Mouse (Mus musculus) CH12.LX (cell line): ENCODE data around the gene Tmem165. TPM values are rescaled to one million over a fixed set of nuclear protein-coding genes. Genes with fewer than 3 reads are reported as not detected.

Experiments
- DNase-seq: peaks from one replicate; pipeline ENCODE4 v3.0.0-alpha.2; 2013; ENCODE audit errors: extremely low read depth
- H3K27ac ChIP-seq: 2 replicates; pipeline ENCODE4 v1.5.1; 2012; ENCODE audit warnings: low read depth, mild to moderate bottlenecking, control low read depth, moderate library complexity; ENCODE audit not compliant: insufficient read depth
- H3K27me3 ChIP-seq: replicated peaks from 2 replicates; pipeline ENCODE3; 2012; ENCODE audit warnings: inconsistent platforms
- H3K36me3 ChIP-seq, 2 experiments: replicated peaks in 1 of 2; 2 replicates each; pipeline versions ENCODE3 to v1.6.1; 2012; ENCODE audit warnings: inconsistent platforms in 1 of 2, low read length in 1 of 2, mild to moderate bottlenecking in 1 of 2, mixed read lengths in 1 of 2, moderate library complexity in 1 of 2; ENCODE audit not compliant: control insufficient read depth in 1 of 2, insufficient read depth in 1 of 2
- H3K4me1 ChIP-seq, 2 experiments: 2 replicates each; pipeline ENCODE4 v1.6.1; 2012; ENCODE audit warnings: inconsistent platforms in 1 of 2, moderate library complexity in 1 of 2; ENCODE audit not compliant: insufficient read depth in 2 of 2, control insufficient read depth in 1 of 2
- H3K4me2 ChIP-seq: 2 replicates; pipeline ENCODE4 v1.6.1; 2012; ENCODE audit warnings: low read depth, mild to moderate bottlenecking, control low read depth; ENCODE audit not compliant: poor library complexity, insufficient read depth, severe bottlenecking
- H3K4me3 ChIP-seq, 3 experiments: fragments of 150-350 bp in 1 of 3; sonication (generic) in 1 of 3; replicated peaks in 1 of 3; 2 replicates each; pipeline versions ENCODE3 to v1.5.1; 2011 to 2012; ENCODE audit warnings: low read depth in 2 of 3, low read length in 2 of 3, mild to moderate bottlenecking in 2 of 3, moderate library complexity in 2 of 3, control low read depth in 1 of 3, improper control_type of control experiment in 1 of 3, inconsistent platforms in 1 of 3, mixed read lengths in 1 of 3; ENCODE audit not compliant: poor library complexity in 1 of 3
- H3K79me2 ChIP-seq: replicated peaks from 2 replicates; pipeline ENCODE4 v1.6.1; 2012; ENCODE audit warnings: mild to moderate bottlenecking, moderate library complexity; ENCODE audit not compliant: control insufficient read depth, poor library complexity, insufficient read depth, severe bottlenecking; ENCODE audit errors: extremely low read depth
- H3K9ac ChIP-seq: 2 replicates; pipeline ENCODE4 v1.6.1; 2012; ENCODE audit warnings: low read depth, mild to moderate bottlenecking, control low read depth, moderate library complexity; ENCODE audit not compliant: insufficient read depth
- H3K9me3 ChIP-seq: replicated peaks from 2 replicates; pipeline ENCODE3; 2012; ENCODE audit warnings: low read length, inconsistent platforms, mixed read lengths
- BHLHE40 ChIP-seq: IDR thresholded peaks from 2 replicates; pipeline ENCODE4 v1.6.1; 2011; ENCODE audit warnings: mild to moderate bottlenecking, low read depth, low read length, improper control_type of control experiment
- CHD2 ChIP-seq: IDR thresholded peaks from 2 replicates; pipeline ENCODE4 v1.6.1; 2011; ENCODE audit warnings: low read length, improper control_type of control experiment
- EP300 ChIP-seq: IDR thresholded peaks from 2 replicates; pipeline ENCODE4 v1.6.1; 2011; ENCODE audit warnings: low read length, improper control_type of control experiment
- HCFC1 ChIP-seq: IDR thresholded peaks from 2 replicates; pipeline ENCODE4 v1.6.1; 2012; ENCODE audit warnings: low read depth, mild to moderate bottlenecking, inconsistent platforms, low read length, improper control_type of control experiment
- IRF4 ChIP-seq: IDR thresholded peaks from 2 replicates; pipeline ENCODE4 v1.6.1; 2014; ENCODE audit warnings: low read depth, mild to moderate bottlenecking, inconsistent platforms, low read length, improper control_type of control experiment
- JUN ChIP-seq: IDR thresholded peaks from 2 replicates; pipeline ENCODE4 v1.6.1; 2011; ENCODE audit warnings: low read depth, mild to moderate bottlenecking, low read length, improper control_type of control experiment, moderate library complexity; ENCODE audit not compliant: insufficient read depth
- MAFK ChIP-seq: IDR thresholded peaks from 2 replicates; pipeline ENCODE4 v1.6.1; 2011; ENCODE audit warnings: low read length, improper control_type of control experiment; ENCODE audit not compliant: insufficient replicate concordance
- MAZ ChIP-seq: IDR thresholded peaks from 2 replicates; pipeline ENCODE4 v1.6.1; 2012; ENCODE audit warnings: low read depth, mild to moderate bottlenecking, inconsistent platforms, low read length, improper control_type of control experiment, moderate library complexity
- MEF2A ChIP-seq: IDR thresholded peaks from 2 replicates; pipeline ENCODE4 v1.6.1; 2014; ENCODE audit warnings: low read depth, mild to moderate bottlenecking, inconsistent platforms, low read length, improper control_type of control experiment, borderline replicate concordance
- MYC ChIP-seq: IDR thresholded peaks from 2 replicates; pipeline ENCODE4 v1.6.1; 2011; ENCODE audit warnings: low read depth, mild to moderate bottlenecking, improper control_type of control experiment, low read length
- NELFE ChIP-seq: IDR thresholded peaks from 2 replicates; pipeline ENCODE4 v1.6.1; 2011; ENCODE audit warnings: low read depth, low read length, improper control_type of control experiment
- PAX5 ChIP-seq: IDR thresholded peaks from 2 replicates; pipeline ENCODE4 v1.6.1; 2012; ENCODE audit warnings: low read length, inconsistent platforms, mixed read lengths
- POLR2A ChIP-seq: IDR thresholded peaks from 2 replicates; pipeline ENCODE4 v1.6.1; 2011; ENCODE audit warnings: low read depth, mild to moderate bottlenecking, improper control_type of control experiment, low read length
- RAD21 ChIP-seq: IDR thresholded peaks from 2 replicates; pipeline ENCODE4 v1.6.1; 2011; ENCODE audit warnings: low read depth, mild to moderate bottlenecking, low read length, improper control_type of control experiment, moderate library complexity
- SIN3A ChIP-seq: IDR thresholded peaks from 2 replicates; pipeline ENCODE4 v1.6.1; 2012; ENCODE audit warnings: low read length, improper control_type of control experiment, inconsistent platforms
- SMC3 ChIP-seq: IDR thresholded peaks from 2 replicates; pipeline ENCODE4 v1.6.1; 2011; ENCODE audit warnings: low read depth, low read length, improper control_type of control experiment
- TBP ChIP-seq: conservative IDR thresholded peaks from 2 replicates; pipeline ENCODE4 v1.6.1; 2011; ENCODE audit warnings: low read depth, low read length, improper control_type of control experiment
- UBTF ChIP-seq: IDR thresholded peaks from 2 replicates; pipeline ENCODE4 v1.6.1; 2012; ENCODE audit warnings: low read depth, mild to moderate bottlenecking, inconsistent platforms, low read length, improper control_type of control experiment, moderate library complexity
- USF1 ChIP-seq: IDR thresholded peaks from 2 replicates; pipeline ENCODE4 v1.6.1; 2014; ENCODE audit warnings: low read depth, mild to moderate bottlenecking, inconsistent platforms, low read length, improper control_type of control experiment
- dilution Hi-C: fragments of 300-500 bp; cut with MboI; formaldehyde crosslinking; loops from 2 replicates; pipeline ENCODE4 v1.14.3; 2020; ENCODE audit warnings: low sequenced_read_pairs; ENCODE audit not compliant: extremely low pct_unique_long_range_greater_than_20kb, extremely low pct_ligation_motif_present
- in situ Hi-C: fragments of 300-500 bp; cut with MboI; formaldehyde crosslinking; loops from 3 replicates; pipeline ENCODE4 v1.14.3; 2019; ENCODE audit warnings: low sequenced_read_pairs, low pct_ligation_motif_present, low pct_unique_long_range_greater_than_20kb, mixed read lengths
- polyA plus RNA-seq: library from polyadenylated mRNA; unstranded; fragments of >175 nt; gene quantifications from 2 replicates; pipeline ENCODE4 v1.2.1, GENCODE M21; 2012; ENCODE audit warnings: low read depth; ENCODE audit not compliant: insufficient read length
- total RNA-seq, 2 experiments: library from RNA; depleted of rRNA; stranded (reverse); fragments of 300-350 nt in 1 of 2; fragments of >200 nt in 1 of 2; gene quantifications; 2 replicates each; pipeline ENCODE4 v1.2.3; 2012 to 2014

Gene Tmem165
- total and polyA plus RNA-seq, 3 experiments = 64.2 to 144 (median 96.2) TPM

DNA sequence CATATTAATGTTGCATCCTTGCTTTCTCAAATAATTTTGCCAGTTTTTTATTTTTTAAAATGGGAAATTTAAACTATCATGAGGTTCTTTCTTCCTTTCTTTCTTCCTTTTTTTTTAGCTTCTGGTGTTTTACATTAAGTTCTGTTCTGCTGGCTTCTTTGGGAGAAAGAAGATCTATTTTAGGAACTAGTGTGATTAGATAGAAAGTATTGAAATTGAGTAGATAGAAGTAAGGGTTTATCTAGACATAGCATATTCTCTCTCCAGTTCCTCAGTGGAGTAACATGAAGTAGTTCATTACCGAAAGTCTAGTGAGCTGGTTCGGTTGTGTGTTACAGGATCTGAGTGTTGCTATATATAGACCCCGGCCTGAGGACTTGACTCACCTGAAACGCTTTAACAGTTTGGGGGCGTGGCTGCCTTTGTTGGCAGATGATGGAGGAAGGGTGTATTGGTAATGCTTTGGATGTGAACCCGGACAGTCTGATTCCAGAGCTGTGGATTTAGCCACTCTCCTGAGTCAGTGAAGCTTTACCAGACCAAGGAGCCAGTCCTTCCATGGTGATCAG, 10.8 kb downstream of the Tmem165 start:
- in situ Hi-C loops = no loop called here
- Histone ChIP-seq H3K79me2 (peaks cover 33% of the 10 kb centered on the region), H3K4me3 (no peak overlapping the region), H3K9ac (no peak overlapping the region), H3K9me3 (no peaks in the 10 kb centered on the region), H3K36me3 (peaks cover 24 to 51% of the 10 kb centered on the region in 2 experiments), H3K27ac (no peak overlapping the region), H3K4me2 (no peak overlapping the region), H3K27me3 (no peaks in the 10 kb centered on the region), H3K4me1 (peaks cover 16 to 57% of the 10 kb centered on the region in 2 experiments)
- TF ChIP-seq PAX5 (no peak), RAD21 (no peak), MAZ (no peak), BHLHE40 (0 out of 2 replicates have a peak, but pooled peaks have one; percentile 12), CHD2 (no peak), MEF2A (peak; percentile 65; the same call in 1 of the 2 replicates)
- peak; percentile 84 for DNase-seq
- dilution Hi-C loops = no loop called here

DNA sequence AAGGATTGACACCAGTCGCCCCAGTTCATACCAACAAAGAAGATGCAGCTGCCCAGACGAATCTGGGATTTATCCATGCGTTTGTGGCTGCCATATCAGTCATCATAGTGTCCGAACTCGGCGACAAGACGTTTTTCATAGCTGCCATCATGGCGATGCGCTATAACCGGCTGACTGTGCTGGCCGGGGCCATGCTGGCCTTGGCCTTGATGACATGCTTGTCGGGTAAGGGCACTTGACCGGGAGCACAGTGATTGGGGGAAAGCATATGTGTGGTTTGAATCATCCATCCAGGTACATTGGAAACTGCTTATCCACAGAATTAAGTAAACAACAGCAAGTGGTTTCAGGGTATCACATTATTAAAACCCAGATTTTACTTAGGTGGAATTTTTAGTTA, 15.7 kb downstream of the Tmem165 start:
- no peak overlapping the region for H3K9ac ChIP-seq
- H3K9me3 ChIP-seq = no peaks in the 10 kb centered on the region
- H3K4me1 ChIP-seq = peaks cover 3 to 11% of the 10 kb centered on the region in 2 experiments
- H3K4me3 ChIP-seq = no peak overlapping the region
- H3K27me3 ChIP-seq = no peaks in the 10 kb centered on the region
- dilution Hi-C loops = no loop called here
- no peak overlapping the region for H3K4me2 ChIP-seq
- peaks cover 8% of the 10 kb centered on the region; the same call in 1 of the 2 replicates for H3K79me2 ChIP-seq
- no peak overlapping the region for H3K27ac ChIP-seq
- peaks cover 37 to 68% of the 10 kb centered on the region in 2 experiments for H3K36me3 ChIP-seq
- no peak for TF ChIP-seq IRF4
- TF ChIP-seq JUN = no peak
- no peak for TF ChIP-seq HCFC1
- TF ChIP-seq POLR2A = no peak
- TF ChIP-seq USF1 = no peak
- TF ChIP-seq TBP = no peak
- no peak for TF ChIP-seq MYC
- no peak for TF ChIP-seq SIN3A
- no peak for TF ChIP-seq NELFE
- TF ChIP-seq UBTF = no peak
- TF ChIP-seq MAFK = no peak
- no peak for TF ChIP-seq EP300
- no peak for TF ChIP-seq SMC3
- TF ChIP-seq MEF2A = no peak
- DNase-seq = no peak
- in situ Hi-C loops = no loop called here
